Mouse (Mus musculus) kidney, adult 9 months (tissue): ENCODE results near the gene Slc16a14.

Experiments
- DNase-seq: peaks from one replicate; pipeline ENCODE4 v3.0.0; 2022

Gene Slc16a14

DNA sequence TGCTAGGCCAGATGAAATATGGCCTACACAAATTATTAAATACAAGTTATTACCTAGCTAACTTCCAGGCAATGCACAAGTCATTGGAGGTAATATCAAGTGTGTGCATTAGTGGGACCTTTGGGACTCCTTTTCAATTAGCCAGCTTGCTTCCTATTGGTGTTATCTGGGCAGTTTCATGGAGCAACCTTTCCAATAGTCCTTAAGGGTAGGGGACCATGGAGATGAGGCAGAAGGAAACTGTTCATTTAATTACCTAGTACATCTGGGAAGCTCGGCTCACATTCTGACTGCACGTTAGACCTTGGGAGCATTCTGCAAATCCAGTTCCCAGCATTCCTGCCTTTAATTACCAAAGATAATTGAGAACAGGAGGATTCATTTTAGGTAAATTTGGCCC is 30.5 kb downstream of the Slc16a14 start:
- no peak for DNase-seq

- DNase-seq: no peak
Measured at GRCm38 (mm10) chr1:84899156-84899555, 35.8 kb downstream of the Slc16a14 start.

DNA sequence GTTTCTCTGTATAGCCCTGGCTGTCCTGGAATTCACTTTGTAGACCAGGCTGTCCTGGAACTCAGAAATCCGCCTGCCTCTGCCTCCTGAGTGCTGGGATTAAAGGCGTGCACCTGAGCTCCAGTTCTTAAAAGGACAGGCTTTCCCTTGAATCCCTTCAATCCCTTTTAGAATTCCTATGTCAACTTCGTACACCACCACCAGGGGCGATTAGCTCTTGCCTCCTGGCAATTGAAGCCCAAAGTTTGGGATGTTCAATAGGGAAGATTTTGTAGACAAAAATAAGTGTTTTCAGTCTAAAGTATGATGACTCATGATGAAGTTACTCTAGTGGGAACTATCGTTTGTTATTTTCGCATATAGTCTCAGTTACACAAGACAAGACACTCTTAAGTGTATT is 37.6 kb downstream of the Slc16a14 start:
- no peak for DNase-seq

DNA sequence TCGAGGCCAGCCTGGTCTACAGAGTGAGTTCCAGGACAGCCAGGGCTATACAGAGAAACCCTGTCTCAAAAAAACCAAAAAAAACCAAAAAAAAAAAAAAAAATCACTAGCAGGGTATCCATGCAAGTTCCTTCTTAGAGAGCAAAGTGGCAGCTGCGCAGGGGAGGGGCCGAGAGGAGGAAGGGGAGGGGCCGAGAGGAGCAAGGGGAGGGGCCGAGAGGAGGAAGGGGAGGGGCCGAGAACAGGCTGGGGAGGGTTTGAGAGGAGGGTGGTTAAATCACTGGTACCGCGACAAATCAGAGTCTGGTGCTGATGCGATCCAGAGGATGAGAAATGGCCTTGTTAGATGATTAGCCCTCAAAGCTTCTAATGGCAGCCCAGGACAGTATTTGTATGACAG is 43.2 kb downstream of the Slc16a14 start:
- DNase-seq: no peak

DNA sequence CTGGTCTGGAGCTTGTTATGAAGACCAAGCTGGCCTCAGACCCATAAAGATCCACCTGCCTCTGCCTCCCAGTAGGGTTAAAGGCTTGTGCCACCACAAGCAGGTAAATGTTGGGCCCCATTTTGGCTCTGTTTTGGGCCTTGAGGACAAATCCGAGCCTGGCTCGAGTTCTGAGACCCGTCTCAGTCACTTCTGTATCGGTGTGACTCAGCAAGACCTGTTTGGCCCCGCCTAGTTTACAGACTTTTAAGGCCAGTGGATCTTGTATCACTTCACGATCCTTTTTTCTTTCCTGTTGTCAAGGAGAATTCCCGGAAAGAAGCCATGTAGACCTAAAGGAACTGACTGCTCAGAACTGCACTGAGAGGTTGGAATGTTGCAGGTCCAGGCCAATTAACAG is 44.4 kb downstream of the Slc16a14 start:
- DNase-seq: no peak

- DNase-seq: no peak
Measured at GRCm38 (mm10) chr1:84890005-84890393, 44.9 kb downstream of the Slc16a14 start.

DNA sequence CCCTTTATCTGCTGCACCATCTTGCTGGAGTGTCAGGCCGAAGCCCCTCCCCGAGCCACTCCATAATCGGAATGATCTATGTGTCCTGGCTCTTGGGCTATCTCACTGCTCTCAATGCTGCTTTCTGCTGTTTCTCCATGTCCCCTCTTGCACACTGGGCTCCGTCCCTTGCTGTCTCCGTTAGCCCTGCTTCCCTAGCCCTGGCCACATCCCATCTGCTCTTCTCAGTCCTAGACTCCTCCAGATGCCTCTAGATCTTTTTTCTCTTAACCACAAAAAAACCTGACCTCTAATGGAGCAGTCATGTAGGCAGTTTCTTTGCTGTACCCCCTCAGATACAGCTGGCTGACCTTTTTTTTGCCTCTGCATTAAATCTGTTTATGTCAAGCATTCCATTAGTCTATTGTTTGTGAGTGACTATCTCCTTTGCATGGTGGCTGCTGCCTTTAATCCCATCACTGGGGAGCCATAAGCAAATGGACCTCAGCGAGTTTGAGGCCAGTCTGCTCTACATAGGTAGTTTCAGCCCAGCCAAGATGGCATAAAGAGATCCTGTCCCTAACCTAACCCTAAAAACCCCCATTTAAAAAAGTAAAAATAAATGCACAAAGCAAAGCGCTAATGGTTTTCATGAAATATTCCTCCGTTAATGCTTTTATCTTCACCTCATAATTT is 45.5 kb downstream of the Slc16a14 start:
- no peak for DNase-seq

DNA sequence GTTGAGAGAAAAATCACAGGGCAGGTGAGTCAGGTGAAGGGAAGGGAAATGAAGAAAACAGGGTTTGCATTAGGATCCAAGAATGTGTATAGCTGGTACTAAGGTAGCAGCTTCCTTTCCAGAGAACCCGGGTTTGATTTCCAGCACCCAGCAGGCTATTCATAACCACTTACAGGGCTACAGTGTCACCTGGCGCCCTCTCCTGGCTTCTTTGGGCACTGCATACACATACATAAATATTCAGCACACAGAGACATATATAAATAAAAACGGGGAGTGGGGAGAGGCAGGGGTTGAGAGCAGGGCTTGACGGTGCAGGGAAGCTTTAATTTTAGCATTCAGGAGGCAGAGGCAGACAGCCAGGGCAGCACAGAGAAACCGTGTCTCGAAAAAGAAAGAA is 49.0 kb downstream of the Slc16a14 start:
- DNase-seq: no peak

- DNase-seq: peak; percentile 59
Measured at GRCm38 (mm10) chr1:84885174-84885573, 49.8 kb downstream of the Slc16a14 start.

GRCm38 (mm10) chr1:84883889-84884288 is 51.0 kb downstream of the Slc16a14 start:
- no peak for DNase-seq

DNA sequence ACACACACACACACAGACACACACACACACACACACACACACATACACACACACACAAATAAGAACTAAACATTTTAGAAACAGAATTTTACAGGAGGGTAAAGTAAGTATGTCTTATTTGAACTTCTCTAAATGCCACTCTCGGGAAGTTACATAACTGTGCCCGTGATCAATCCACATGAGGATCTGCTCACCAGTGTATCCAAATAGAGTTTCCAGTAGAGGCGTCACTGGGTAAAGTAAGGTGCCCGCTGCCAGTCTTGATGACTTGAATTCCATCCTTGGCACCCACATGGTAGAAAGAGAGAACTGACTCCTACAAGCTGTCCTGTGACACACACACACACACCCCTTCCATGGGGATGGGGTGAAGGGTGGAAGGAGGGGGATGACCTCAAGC is 52.0 kb downstream of the Slc16a14 start:
- no peak for DNase-seq

- DNase-seq: peak; percentile 55
Measured at GRCm38 (mm10) chr1:84882066-84882532, 52.8 kb downstream of the Slc16a14 start.

DNA sequence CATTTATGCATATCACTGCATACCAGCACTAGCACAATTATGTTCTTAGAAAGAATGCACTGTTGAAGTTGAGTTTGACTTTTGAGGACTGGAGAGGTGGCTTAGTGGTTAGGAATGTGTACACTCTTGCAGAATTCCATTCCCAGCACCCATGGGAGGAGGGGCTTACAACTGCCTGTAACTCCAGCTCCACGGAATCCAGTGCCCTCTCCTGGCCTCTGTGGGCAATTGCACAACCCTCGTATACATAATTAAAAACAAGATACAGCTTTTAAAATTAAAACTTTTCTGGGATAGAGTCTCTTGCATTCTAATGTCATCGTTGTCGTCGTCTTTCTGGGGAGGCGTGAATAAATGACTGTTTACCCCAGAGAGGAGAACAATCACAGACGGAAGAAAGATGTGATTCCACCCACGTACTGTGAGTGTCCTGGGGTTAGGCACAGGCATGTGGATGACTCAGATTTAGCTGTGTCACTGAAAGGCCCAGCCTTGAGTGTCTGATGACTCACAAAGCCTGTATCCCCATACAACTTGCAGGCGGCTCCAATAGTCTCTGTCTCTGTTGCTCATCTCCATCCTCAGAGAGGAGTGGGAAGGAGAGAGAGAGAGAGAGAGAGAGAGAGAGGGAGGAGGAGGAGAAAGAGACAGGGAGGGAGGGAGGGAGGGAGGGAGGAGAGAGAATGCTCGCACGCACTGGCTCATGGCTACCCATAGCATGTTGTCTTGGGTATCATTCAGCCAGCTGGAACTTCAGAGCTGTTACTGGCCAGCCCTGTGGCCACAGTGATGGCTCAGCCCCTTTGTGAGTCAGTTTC is 53.5 kb downstream of the Slc16a14 start:
- no peak for DNase-seq

DNA sequence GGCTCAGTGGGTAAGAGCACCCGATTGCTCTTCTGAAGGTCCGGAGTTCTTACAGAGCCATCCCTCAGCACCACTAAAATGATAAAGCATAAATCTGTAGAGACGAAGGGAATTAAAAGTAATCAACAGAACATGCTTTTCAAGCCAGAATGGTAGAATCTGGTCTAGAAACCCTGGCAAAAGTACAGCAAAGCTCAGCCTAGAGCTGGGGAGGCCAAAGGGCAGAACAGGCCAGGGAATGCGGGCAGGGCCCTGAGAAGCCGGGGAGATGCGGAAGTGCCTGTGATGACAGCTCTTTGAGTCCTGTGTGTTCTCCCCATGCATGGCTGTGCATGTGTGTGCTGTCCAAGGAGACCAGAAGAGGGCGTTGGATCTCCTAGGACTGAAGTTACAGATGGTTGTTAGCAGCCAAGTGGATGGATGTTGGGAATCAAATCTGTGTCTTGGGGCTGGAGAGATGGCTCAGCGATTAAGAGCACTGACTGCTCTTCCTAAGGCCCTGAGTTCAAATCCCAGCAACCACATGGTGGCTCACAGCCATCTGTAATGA is 55.3 kb downstream of the Slc16a14 start:
- peak; percentile 70 for DNase-seq

DNA sequence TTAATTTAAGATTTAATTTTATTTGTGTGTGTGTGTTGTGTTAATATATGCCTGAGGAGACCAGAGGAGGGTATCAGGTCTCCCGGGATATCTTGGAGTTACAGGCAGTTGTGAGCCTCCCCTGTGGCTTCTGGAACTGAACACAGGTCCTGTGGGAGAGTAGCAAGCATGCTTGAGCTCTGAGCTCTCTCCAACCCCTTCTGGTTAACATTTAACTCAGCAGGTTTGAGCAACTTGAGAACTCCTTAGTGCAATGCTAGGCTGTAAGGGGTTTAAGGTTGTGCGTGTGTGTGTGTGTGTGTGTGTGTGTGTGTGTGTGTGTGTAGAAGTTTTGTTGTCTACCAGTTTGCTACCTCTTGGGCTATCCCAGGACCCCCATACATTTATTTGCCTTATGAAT is 57.3 kb downstream of the Slc16a14 start:
- DNase-seq: peak; percentile 84

DNA sequence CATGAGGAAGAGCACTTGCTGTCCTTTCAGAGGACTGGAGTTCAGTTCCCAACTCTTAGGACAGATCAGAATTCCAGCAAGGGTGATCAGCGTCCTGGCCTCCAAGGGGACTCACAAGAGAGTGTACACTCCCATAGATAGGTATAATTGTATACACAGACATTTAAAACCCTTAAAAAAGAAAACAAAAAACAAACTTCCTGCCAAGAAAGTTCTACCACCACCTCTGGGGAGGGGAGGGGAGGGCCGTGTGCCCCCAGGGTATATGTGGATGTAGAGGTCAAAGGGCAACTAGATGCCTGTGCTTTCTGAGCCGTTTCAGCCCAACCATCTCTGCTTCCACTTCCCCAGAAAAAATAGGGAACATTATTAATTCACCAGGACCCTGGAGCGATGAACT is 62.0 kb downstream of the Slc16a14 start:
- DNase-seq: peak; percentile 39

GRCm38 (mm10) chr1:84872105-84872504 is 62.8 kb downstream of the Slc16a14 start:
- DNase-seq: peak; percentile 91

GRCm38 (mm10) chr1:84871131-84871530 is 63.8 kb downstream of the Slc16a14 start:
- DNase-seq: peak; percentile 92

- no peak for DNase-seq
Measured at GRCm38 (mm10) chr1:84869498-84869897, 65.4 kb downstream of the Slc16a14 start.

DNA sequence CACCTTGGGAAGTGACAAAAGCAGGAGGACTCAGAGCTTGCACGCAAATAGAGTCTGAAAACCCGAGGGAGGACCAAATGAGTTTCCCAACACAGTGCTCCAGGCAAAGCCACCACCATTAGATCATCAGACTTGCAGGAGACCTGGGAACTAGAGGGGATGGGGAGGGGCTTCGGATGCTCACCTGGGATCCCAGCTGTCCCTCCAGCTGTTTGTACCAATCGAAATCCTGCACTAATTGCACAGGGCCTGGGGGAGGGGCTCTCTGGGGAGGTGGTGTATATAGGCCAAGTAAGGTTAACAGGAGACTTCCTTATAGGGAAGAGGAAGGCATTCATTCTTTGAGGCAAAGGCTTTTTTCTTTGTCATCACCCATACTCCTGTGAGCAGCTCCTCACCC is 66.1 kb downstream of the Slc16a14 start:
- DNase-seq: no peak

DNA sequence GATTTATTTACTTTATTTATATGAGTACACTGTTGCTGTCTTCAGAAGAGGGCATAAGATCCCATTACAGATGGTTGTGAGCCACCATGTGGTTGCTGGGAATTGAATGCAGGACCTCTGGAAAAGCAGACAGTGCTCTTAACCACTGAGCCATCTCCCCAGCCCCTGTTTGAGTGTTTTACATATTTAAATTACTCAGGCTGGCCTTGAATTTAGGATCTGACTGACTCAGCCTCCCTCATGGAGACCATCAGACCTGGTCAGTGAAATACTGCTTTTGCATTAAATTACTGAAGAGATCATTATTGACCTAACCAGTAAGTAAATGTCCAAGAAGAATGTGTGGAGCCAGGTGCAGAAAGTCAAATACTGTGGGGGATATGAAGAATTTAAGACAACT is 66.6 kb downstream of the Slc16a14 start:
- no peak for DNase-seq

- no peak for DNase-seq
Measured at GRCm38 (mm10) chr1:84866706-84867230, 68.2 kb downstream of the Slc16a14 start.

- DNase-seq: peak; percentile 77
Measured at GRCm38 (mm10) chr1:84866231-84866630, 68.7 kb downstream of the Slc16a14 start.

GRCm38 (mm10) chr1:84864645-84865044 is 70.3 kb downstream of the Slc16a14 start:
- DNase-seq: no peak
